Mouse (Mus musculus) lung, adult 18-20 months (tissue): ENCODE measurements around the gene Nol9.

Experiments used
- DNase-seq, 2 experiments: peaks; one replicate each; pipeline ENCODE4 v3.0.0; 2022; ENCODE audit warnings: mixed read lengths in 2 of 2

Gene Nol9

DNA sequence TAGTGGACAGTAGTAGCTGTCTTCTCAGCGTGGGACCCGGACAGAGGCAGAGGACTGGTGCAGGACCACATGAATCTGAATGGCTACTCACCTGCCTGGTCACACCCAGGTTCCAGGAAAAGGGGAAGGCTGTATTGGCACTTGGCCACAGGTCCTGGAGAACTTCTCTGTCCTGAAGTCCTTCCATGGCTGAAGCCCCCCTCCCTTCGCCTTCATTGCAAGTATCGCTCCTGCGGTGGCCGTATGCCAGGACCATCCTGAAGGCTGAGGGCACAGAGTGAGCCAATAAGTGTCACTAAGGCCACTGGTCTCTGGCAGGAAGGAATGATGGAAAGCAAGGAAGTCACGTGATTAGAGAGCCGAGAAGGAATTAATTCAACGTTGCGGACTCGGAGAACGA, 55.1 kb downstream of the Nol9 start:
- DNase-seq: no peak

DNA sequence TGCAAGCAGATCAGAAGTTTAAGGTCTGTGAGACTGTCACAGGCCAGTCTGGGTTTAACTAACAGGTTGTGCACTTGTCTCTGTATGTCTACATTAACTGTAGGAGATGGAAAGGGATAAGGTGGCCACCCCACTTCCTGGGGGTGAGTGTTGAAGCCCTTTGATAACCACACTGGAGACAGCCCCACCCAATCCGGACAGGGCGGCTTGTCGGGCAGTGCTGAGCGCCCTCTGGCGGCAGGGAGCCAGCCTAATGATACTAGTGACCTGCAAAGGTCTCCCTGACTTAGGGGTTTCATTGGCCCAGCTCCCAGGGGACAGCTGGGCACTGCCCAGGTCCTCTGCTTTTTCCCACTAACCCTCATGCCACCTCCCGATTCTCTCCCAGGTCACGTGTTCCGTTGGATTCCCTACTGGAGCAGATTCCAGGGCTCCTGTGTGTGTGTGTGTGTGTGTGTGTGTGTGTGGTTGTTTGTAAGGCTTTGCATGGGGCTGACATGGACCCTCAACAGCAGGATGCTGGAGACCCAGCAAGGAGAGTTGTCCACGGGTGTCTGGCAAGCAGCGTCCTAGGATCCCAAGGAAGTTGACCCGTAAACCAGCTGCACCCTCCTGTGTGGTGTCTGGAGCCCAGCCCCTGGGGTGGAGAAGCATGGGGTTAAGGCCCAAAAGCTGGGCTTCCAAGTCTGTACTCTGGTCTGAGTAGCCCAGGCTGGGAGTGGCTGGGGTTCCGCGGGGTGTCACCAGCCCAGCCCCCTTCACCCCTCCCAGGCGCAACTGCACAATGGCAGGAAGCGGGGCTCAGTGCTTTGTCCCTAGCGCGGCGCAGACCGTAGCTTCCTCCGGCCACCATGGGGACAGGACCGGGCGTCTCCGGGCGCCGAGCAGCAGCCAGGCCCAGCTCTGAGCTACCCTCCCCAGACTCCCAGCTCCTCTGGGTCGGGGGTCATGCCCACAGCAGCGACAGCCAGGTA, 57.1 kb downstream of the Nol9 start:
- DNase-seq: peak; percentile 81 to 89

- DNase-seq: no peak
Measured at GRCm38 (mm10) chr4:152096927-152097326, 57.8 kb downstream of the Nol9 start.

- DNase-seq: peak; percentile 62 to 77
Measured at GRCm38 (mm10) chr4:152097911-152098799, 59.0 kb downstream of the Nol9 start.

GRCm38 (mm10) chr4:152100541-152100940, 61.4 kb downstream of the Nol9 start:
- no peak for DNase-seq

GRCm38 (mm10) chr4:152101081-152101653, 62.0 kb downstream of the Nol9 start:
- no peak for DNase-seq

DNA sequence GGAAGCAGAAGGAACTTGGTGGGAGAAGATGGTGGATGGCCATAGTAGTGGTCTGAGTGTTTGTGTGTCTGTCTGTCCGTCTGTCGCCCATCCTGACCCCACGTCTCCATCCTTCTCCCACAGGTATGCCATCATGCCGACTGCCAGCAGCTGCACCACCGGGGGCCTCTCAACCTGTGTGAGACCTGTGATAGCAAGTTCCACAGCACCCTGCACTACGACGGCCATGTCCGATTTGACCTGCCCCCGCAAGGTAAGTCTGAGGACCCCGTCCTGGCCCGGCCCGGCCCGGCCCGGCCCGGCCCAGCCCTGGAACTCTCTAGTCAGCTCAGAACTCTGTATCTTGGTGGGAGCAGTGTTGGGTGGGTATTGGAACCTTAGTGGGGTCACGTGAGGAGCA, 62.8 kb downstream of the Nol9 start:
- no peak for DNase-seq

DNA sequence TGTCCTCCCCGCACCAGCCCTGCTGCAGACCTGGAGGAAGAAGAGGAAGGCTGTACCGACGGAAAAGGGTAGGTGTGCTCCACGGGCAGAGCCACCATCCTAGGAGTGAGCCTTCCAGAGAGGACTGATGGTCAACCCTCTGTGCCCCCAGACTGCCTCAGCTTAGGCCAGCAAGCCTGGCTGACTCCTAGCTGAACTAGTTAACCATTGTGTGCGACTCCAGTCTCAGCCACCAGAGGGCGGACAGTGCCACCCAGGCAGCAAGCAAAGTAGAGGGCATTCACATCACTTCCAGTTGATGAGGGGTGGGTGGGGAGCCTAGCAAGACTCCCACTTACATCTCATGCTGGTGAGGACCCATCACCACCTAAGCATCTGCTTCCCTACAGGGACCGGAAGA, 63.9 kb downstream of the Nol9 start:
- peak; percentile 65 to 73 for DNase-seq

- DNase-seq: no peak
Measured at GRCm38 (mm10) chr4:152106746-152107145, 67.6 kb downstream of the Nol9 start.

GRCm38 (mm10) chr4:152107493-152107892, 68.4 kb downstream of the Nol9 start:
- peak; percentile 90 to 93 for DNase-seq

DNA sequence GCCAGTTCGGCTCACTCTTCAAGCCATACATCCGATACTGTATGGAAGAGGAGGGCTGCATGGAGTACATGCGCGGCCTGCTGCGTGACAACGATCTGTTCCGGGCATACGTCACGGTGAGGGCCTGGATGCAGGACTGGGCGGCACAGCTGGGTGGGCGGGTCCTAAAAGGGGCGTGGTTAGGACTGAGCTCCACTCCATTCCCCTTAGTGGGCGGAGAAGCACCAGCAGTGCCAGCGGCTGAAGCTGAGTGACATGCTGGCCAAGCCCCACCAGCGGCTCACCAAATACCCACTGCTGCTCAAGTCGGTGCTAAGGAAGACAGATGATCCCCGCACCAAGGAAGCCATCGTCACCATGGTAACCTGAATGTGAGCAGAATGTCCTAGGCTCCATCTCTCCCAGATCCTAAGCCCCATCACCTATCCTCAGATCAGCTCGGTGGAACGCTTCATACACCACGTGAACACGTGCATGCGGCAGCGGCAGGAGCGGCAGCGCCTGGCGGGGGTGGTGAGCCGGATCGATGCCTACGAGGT, 68.9 kb downstream of the Nol9 start:
- peak; percentile 86 to 89 for DNase-seq

DNA sequence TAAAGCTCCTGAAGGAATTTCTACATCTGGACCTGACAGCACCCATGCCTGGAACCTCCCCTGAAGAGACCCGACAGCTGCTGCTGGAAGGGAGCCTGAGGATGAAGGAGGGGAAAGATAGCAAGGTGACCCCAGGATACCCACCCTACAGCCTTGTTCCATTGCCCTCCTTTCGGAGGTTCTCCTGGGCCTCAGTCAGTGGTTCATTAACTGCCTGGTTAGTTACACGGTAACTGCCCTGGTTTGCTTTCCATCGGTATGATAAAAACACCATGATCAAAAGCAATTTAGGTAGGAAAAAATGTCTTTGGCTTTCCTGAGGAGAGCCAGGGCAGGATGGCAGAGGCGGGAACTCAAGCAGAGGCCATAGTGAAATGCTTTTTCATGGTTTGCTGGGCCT, 69.6 kb downstream of the Nol9 start:
- no peak for DNase-seq

DNA sequence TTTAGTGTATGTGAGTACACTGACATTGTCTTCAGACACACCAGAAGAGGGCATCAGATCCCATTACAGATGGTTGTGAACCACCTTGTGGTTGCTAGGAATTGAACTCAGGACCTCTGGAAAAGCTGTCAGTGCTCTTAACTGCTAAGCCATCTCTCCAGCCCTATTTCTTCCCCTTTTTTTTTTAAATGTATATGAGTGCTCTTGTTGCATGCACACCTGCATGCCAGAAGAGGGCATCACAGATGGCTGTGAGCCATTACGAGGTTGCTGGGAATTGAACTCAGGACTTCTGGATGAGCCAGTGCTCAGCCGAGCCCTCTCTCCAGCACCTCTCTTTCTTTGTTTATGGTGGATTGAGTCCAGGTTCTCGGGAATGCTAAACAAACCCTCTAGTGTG, 70.4 kb downstream of the Nol9 start:
- no peak for DNase-seq

DNA sequence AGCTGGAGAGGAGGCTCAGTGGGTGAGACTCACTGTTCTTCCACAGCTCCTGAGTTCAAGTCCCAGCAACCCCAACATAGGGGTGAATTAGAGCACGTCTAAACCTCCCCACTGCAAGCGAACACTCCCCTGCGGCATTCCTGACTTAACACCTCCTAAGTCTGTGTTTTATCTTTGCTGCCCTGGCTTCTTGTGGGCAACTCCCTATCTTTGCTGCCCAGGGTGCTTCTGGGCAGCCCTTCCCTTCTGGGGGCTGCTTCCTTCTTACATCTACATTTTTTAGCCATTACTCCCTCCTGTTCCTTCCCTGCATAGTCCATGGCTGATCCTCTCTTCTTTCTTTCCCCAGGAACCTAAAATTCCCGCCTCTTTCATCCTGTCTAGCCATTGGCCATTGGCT, 71.6 kb downstream of the Nol9 start:
- no peak for DNase-seq
